Mouse (Mus musculus) neural tube, embryonic 10.5 days (tissue): ENCODE data around the gene Gm20792.
"Not testable (repeated sequence)": the region's sequence is repeated elsewhere in the genome, so short reads cannot be mapped to it uniquely, and the experiment has no call there.

ENCODE experiments used
- DNase-seq: peaks from one replicate; pipeline ENCODE4 v3.0.0-alpha.2; 2017; ENCODE audit warnings: low spot score; ENCODE audit errors: extremely low spot score

Gene Gm20792

GRCm38 (mm10) chrY:48311555-48311954, at the start of gene Gm20792:
Gene Gm20792 (plus strand): TSS chrY:48311855.
- not testable (repeated sequence) for DNase-seq
